Mouse (Mus musculus): Measurements from ENCODE around the gene Prkcb. TPM values are rescaled to one million over a fixed set of nuclear protein-coding genes. Genes with fewer than 3 reads are reported as not detected.

Gene Prkcb
- polyA plus RNA-seq, 1 experiment from 2014 or later = 60.9 TPM

DNA sequence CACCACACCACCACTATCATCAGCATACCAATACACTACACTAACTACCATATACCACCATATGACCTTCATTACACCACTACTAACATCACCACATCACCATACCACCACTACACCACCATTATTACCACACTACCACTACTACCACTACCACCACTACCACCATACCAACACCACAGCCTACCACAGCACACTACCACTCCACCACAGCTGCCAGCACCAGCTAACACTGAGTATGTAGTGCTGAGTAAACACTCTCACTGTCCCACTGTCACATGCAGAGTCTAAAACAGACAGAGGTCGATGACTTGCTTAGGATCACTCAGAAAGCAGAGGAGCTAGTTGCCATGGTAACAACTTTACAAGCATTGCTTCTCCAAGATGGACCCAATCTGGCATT lies 78.1 kb downstream of the Prkcb start:
- 78% methylated on average over 1 of the region's 1 CpGs for WGBS
- H3K9me3 ChIP-seq (ENCODE audit: control insufficient read depth, low read length) = no peaks in the 10 kb centered on the region
- ATAC-seq = no peak

DNA sequence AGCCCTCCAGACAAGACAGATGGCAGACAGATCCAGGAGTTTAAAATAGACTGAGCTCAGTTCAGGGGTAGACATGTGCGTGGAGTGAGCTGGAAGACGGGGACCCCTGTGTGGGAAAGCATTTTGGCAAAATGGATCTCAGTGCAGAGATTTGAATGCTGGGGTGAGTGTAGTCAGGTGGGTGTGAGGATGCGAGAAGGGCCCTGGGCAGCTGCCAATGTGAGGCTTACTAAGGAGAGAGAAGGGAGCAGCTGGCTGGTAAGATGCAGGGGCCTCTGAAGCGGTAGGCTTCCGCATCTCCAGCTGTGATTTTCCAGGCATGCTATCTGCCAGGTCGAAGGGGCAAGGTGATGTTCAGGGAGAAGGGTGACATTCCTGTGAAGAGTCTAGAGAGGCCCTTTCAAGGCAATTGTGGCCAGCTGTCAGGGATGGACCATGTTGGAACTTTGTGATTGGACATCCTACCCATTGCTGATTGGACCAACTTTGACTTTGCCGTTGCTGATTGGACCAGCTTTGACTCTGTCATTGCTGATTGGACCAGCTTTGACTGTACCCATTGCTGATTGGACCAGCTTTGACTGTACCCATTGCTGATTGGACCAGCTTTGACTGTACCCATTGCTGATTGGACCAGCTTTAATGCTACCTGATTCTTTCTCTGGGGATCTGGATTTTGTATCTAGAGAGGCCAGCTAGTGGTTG lies 78.9 kb downstream of the Prkcb start:
- no peaks in the 10 kb centered on the region for H3K27me3 ChIP-seq (replicated peaks; ENCODE audit: control insufficient read depth, insufficient read depth, low read length)
- H3K27ac ChIP-seq (ENCODE audit: low read length) = no peak overlapping the region
- no peak for ATAC-seq
- no peaks in the 10 kb centered on the region for H3K4me1 ChIP-seq (replicated peaks; ENCODE audit: control insufficient read depth, insufficient read depth, low read length)
- WGBS = 80% methylated on average over 7 of the region's 7 CpGs
- H3K9ac ChIP-seq (replicated peaks; ENCODE audit: low read depth, low read length) = no peak overlapping the region
- H3K36me3 ChIP-seq (ENCODE audit: control insufficient read depth, insufficient read depth) = no peaks in the 10 kb centered on the region
- no peaks in the 10 kb centered on the region for H3K9me3 ChIP-seq (ENCODE audit: control insufficient read depth, low read length)
- H3K4me2 ChIP-seq (ENCODE audit: low read length) = no peak overlapping the region
- no peak overlapping the region for H3K4me3 ChIP-seq (replicated peaks; ENCODE audit: low read length)

More for the DNA sequence above, 78.1 kb downstream of the Prkcb start:
- H3K4me3 ChIP-seq (replicated peaks; ENCODE audit: low read length) = no peak overlapping the region
- no peaks in the 10 kb centered on the region for H3K36me3 ChIP-seq (ENCODE audit: control insufficient read depth, insufficient read depth)
- H3K27me3 ChIP-seq (replicated peaks; ENCODE audit: control insufficient read depth, insufficient read depth, low read length) = no peaks in the 10 kb centered on the region
- no peak overlapping the region for H3K27ac ChIP-seq (ENCODE audit: low read length)
- no peak overlapping the region for H3K9ac ChIP-seq (replicated peaks; ENCODE audit: low read depth, low read length)
- H3K4me1 ChIP-seq (replicated peaks; ENCODE audit: control insufficient read depth, insufficient read depth, low read length) = no peaks in the 10 kb centered on the region
- no peak overlapping the region for H3K4me2 ChIP-seq (ENCODE audit: low read length)

DNA sequence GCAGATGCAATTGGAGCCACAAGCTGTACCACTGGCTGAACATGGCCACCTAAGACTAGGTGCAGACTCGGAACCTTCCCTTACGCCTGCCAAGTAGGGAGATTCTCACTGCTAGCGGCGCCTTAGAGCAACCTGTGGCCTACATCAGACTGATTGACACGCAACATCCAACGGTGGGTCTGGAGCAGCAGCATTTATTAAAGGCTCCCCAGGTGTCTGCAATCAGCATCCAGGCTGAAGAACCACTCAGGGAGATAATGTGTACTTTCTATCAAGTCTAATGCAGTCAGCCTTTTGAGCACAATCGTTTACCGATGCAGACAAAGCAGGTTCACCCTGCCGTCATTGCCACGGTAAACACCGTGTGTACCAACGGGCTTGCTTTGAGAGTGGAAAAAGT lies 81.9 kb downstream of the Prkcb start:
- ATAC-seq = no peak

DNA sequence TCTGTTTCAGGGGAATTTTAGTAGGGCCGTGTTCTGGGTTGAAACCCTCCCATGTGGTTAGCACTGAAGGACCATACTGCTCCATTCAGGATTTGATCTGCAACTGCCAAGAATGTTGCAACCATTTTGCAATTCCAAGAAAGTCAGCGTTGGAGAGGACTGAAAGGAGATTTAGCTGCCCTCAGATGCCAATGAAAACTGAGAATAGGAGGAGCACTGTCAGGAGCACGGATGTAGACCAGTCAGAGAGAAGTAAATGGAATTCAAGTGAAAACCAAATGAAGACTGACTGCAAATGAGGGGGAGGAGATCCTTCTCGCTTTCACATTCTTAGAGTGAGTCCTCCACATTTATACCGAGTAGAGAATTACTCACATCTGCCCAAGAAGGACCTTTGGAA lies 83.4 kb downstream of the Prkcb start:
- Histone ChIP-seq H3K27ac (ENCODE audit: low read length) (no peak overlapping the region), H3K27me3 (replicated peaks; ENCODE audit: control insufficient read depth, insufficient read depth, low read length) (no peaks in the 10 kb centered on the region), H3K4me3 (replicated peaks; ENCODE audit: low read length) (no peak overlapping the region), H3K9me3 (ENCODE audit: control insufficient read depth, low read length) (no peaks in the 10 kb centered on the region), H3K4me2 (ENCODE audit: low read length) (no peak overlapping the region), H3K36me3 (ENCODE audit: control insufficient read depth, insufficient read depth) (no peaks in the 10 kb centered on the region), H3K9ac (replicated peaks; ENCODE audit: low read depth, low read length) (no peak overlapping the region), H3K4me1 (replicated peaks; ENCODE audit: control insufficient read depth, insufficient read depth, low read length) (no peaks in the 10 kb centered on the region)
- WGBS = 79% methylated on average over 5 of the region's 5 CpGs
- no peak for ATAC-seq

More for the DNA sequence above, 81.9 kb downstream of the Prkcb start:
- no peaks in the 10 kb centered on the region for H3K4me1 ChIP-seq (replicated peaks; ENCODE audit: control insufficient read depth, insufficient read depth, low read length)
- WGBS = 71% methylated on average over 12 of the region's 12 CpGs
- no peak overlapping the region for H3K27ac ChIP-seq (ENCODE audit: low read length)
- H3K36me3 ChIP-seq (ENCODE audit: control insufficient read depth, insufficient read depth) = no peaks in the 10 kb centered on the region
- H3K27me3 ChIP-seq (replicated peaks; ENCODE audit: control insufficient read depth, insufficient read depth, low read length) = no peaks in the 10 kb centered on the region
- H3K4me3 ChIP-seq (replicated peaks; ENCODE audit: low read length) = no peak overlapping the region
- H3K4me2 ChIP-seq (ENCODE audit: low read length) = no peak overlapping the region
- no peaks in the 10 kb centered on the region for H3K9me3 ChIP-seq (ENCODE audit: control insufficient read depth, low read length)
- H3K9ac ChIP-seq (replicated peaks; ENCODE audit: low read depth, low read length) = no peak overlapping the region

DNA sequence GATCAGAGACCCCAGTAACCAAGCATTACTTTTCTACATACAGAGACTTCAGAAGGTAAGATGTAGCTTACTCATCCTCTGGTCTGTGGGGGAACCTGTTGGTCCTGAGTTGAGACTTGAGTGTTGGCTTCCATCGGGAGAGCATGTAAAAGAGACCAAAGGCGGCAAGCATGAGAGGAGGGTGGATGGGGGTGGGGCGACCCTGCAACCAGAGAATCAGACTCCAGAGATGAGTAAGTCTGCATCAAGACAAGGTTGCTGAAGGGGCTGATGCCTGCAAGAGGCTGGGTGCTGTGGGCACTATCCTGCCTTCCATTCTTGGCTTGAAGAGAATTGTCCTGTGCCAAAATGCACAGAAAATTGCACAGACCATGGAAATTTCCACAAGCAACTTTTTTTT lies 83.8 kb downstream of the Prkcb start:
- H3K4me1 ChIP-seq (replicated peaks; ENCODE audit: control insufficient read depth, insufficient read depth, low read length) = no peaks in the 10 kb centered on the region
- WGBS = 82% methylated on average over 3 of the region's 3 CpGs
- no peaks in the 10 kb centered on the region for H3K27me3 ChIP-seq (replicated peaks; ENCODE audit: control insufficient read depth, insufficient read depth, low read length)
- H3K9ac ChIP-seq (replicated peaks; ENCODE audit: low read depth, low read length) = no peak overlapping the region
- ATAC-seq = no peak
- H3K27ac ChIP-seq (ENCODE audit: low read length) = no peak overlapping the region
- no peaks in the 10 kb centered on the region for H3K9me3 ChIP-seq (ENCODE audit: control insufficient read depth, low read length)
- no peak overlapping the region for H3K4me2 ChIP-seq (ENCODE audit: low read length)
- no peaks in the 10 kb centered on the region for H3K36me3 ChIP-seq (ENCODE audit: control insufficient read depth, insufficient read depth)
- no peak overlapping the region for H3K4me3 ChIP-seq (replicated peaks; ENCODE audit: low read length)

DNA sequence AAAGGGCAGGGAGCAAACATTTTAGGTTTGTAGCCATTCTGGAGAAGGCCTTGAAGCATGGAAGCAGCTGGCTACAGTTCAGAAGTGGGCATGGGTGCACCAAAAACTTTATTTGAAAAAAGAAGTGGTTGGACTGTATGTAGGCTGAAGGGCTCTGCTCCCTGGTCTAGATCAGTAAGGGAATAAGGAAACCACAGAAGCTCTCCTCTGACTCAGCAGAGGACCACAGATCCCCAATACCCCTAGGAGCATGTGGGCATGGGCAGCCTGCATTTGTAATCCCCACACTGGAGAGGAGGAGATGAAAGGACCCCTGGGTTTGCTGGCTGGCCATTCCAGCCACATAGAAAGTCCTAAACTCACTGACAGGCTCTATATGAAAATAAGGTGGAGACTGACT lies 88.3 kb downstream of the Prkcb start:
- no peak overlapping the region for H3K4me3 ChIP-seq (replicated peaks; ENCODE audit: low read length)
- H3K27ac ChIP-seq (ENCODE audit: low read length) = no peak overlapping the region
- H3K9ac ChIP-seq (replicated peaks; ENCODE audit: low read depth, low read length) = no peak overlapping the region
- no peak overlapping the region for H3K4me2 ChIP-seq (ENCODE audit: low read length)
- H3K36me3 ChIP-seq (ENCODE audit: control insufficient read depth, insufficient read depth) = no peaks in the 10 kb centered on the region
- peaks cover 11% of the 10 kb centered on the region for H3K4me1 ChIP-seq (replicated peaks; ENCODE audit: control insufficient read depth, insufficient read depth, low read length)
- ATAC-seq = no peak
- no peaks in the 10 kb centered on the region for H3K27me3 ChIP-seq (replicated peaks; ENCODE audit: control insufficient read depth, insufficient read depth, low read length)
- H3K9me3 ChIP-seq (ENCODE audit: control insufficient read depth, low read length) = no peaks in the 10 kb centered on the region

DNA sequence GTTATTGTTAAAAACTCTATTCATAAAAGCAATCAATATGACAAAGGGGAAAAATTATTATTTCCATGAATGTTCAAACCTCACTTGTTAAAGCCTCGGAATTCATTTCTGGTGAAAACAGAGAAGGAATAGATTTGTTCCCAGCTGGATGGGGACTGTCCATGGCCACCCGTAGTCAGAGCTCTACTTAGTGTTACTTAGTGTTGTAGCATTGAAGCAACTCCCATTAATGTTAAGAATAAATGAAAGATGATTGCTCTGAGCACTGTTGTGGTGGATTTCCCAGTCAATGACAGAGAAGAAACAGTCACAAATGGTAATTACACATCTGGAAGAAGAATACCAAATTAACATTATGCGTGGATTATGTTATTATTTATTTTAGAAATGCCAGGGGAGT lies 89.4 kb downstream of the Prkcb start:
- H3K4me2 ChIP-seq (ENCODE audit: low read length) = no peak overlapping the region
- peak; percentile 72 for ATAC-seq
- H3K4me1 ChIP-seq (replicated peaks; ENCODE audit: control insufficient read depth, insufficient read depth, low read length) = peaks cover 11% of the 10 kb centered on the region
- H3K27ac ChIP-seq (ENCODE audit: low read length) = no peak overlapping the region
- H3K9ac ChIP-seq (replicated peaks; ENCODE audit: low read depth, low read length) = no peak overlapping the region
- 58% methylated on average over 3 of the region's 3 CpGs for WGBS
- no peaks in the 10 kb centered on the region for H3K9me3 ChIP-seq (ENCODE audit: control insufficient read depth, low read length)
- no peak overlapping the region for H3K4me3 ChIP-seq (replicated peaks; ENCODE audit: low read length)
- H3K36me3 ChIP-seq (ENCODE audit: control insufficient read depth, insufficient read depth) = no peaks in the 10 kb centered on the region
- no peaks in the 10 kb centered on the region for H3K27me3 ChIP-seq (replicated peaks; ENCODE audit: control insufficient read depth, insufficient read depth, low read length)

DNA sequence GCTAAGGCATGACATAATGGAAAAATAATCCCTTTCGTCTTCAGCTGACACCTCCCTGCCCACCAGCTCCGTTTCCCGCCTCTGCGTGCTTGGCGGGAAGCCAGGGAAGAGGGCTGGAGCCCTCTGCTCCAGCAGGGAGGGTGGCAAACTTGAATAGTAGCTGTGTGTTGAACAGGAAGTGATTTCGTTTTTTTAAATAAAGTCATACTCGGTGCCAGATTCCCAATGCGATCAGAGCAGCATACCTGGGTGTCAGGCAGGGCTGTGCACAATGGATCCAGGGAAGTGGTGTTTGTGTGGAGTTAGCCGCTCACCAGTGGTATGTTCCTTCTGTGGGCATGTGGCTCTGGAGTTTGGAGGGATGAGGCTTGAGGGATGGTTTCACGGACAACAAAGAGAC lies 89.9 kb downstream of the Prkcb start:
- H3K9me3 ChIP-seq (ENCODE audit: control insufficient read depth, low read length) = no peaks in the 10 kb centered on the region
- 23% methylated on average over 10 of the region's 10 CpGs for WGBS
- H3K4me2 ChIP-seq (ENCODE audit: low read length) = no peak overlapping the region
- no peak overlapping the region for H3K9ac ChIP-seq (replicated peaks; ENCODE audit: low read depth, low read length)
- H3K4me3 ChIP-seq (replicated peaks; ENCODE audit: low read length) = no peak overlapping the region
- peaks cover 11% of the 10 kb centered on the region for H3K4me1 ChIP-seq (replicated peaks; ENCODE audit: control insufficient read depth, insufficient read depth, low read length)
- no peak overlapping the region for H3K27ac ChIP-seq (ENCODE audit: low read length)
- no peaks in the 10 kb centered on the region for H3K36me3 ChIP-seq (ENCODE audit: control insufficient read depth, insufficient read depth)
- peak; percentile 74 for ATAC-seq
- H3K27me3 ChIP-seq (replicated peaks; ENCODE audit: control insufficient read depth, insufficient read depth, low read length) = no peaks in the 10 kb centered on the region

DNA sequence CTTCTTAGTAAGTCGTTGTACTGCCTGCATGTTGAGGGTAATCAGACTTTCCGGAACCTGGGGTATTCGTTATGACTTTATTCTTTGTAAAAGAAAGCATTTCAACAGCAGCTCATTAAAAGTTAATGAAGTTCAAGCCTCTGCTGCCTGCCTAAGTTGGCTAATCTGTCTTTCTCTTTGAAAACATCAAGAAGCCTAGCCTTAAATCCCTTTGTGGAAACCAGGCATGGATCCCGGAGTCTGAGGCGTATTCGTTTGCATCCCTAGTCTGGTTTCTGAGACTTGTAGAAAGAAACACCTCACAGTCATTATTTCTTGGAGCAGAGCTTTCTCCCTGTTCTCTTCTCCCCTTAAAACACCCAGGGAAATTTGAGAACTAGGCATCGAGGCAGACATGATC lies 90.7 kb downstream of the Prkcb start:
- Histone ChIP-seq H3K36me3 (ENCODE audit: control insufficient read depth, insufficient read depth) (no peaks in the 10 kb centered on the region), H3K4me3 (replicated peaks; ENCODE audit: low read length) (no peak overlapping the region), H3K27me3 (replicated peaks; ENCODE audit: control insufficient read depth, insufficient read depth, low read length) (no peaks in the 10 kb centered on the region), H3K4me1 (replicated peaks; ENCODE audit: control insufficient read depth, insufficient read depth, low read length) (peaks cover 11% of the 10 kb centered on the region), H3K4me2 (ENCODE audit: low read length) (no peak overlapping the region), H3K27ac (ENCODE audit: low read length) (no peak overlapping the region), H3K9me3 (ENCODE audit: control insufficient read depth, low read length) (no peaks in the 10 kb centered on the region), H3K9ac (replicated peaks; ENCODE audit: low read depth, low read length) (no peak overlapping the region)
- ATAC-seq = no peak
- WGBS = 9% methylated on average over 7 of the region's 7 CpGs

Measured in forebrain, embryonic 16.5 days (tissue).